Mouse (Mus musculus) common myeloid progenitor, adult 5-6 weeks (primary cell): ENCODE measurements around the gene Mov10. TPM values are rescaled to one million over a fixed set of nuclear protein-coding genes. Genes with fewer than 3 reads are reported as not detected.

Source experiments
- total RNA-seq: library from RNA; stranded (forward); fragments of 200-1000, 187-1606 nt; gene quantifications from 2 replicates; pipeline ENCODE4 v1.2.3, GENCODE M21; 2017

Mov10 gene
- total RNA-seq, 1 experiment from 2014 or later: 8.6 TPM

Other genes with a start within 250 kb of the Mov10 start
- gene Slc16a1, start 179.9 kb downstream of the Mov10 start, total RNA-seq: 82.4 and 85.1 TPM in 2 replicates
- 0.78 TPM in 1 of 2 replicates, not detected in the other for gene Ppm1j, start 37.5 kb downstream of the Mov10 start, total RNA-seq
- gene Fam19a3, start 36.7 kb downstream of the Mov10 start, total RNA-seq: not detected in 2 replicates
- gene Rhoc, start 30.2 kb downstream of the Mov10 start, total RNA-seq: 2.4 TPM in 1 of 2 replicates, not detected in the other
- 21.7 and 25.1 TPM in 2 replicates for gene St7l, start 45.4 kb upstream of the Mov10 start, total RNA-seq
- 193 and 203 TPM in 2 replicates for gene Capza1, start 45.9 kb upstream of the Mov10 start, total RNA-seq
- gene Wnt2b, start 143.4 kb upstream of the Mov10 start, total RNA-seq: under 0.01 TPM in 1 of 2 replicates, not detected in the other
- under 0.01 and 0.10 TPM in 2 replicates for gene Cttnbp2nl, start 234.6 kb upstream of the Mov10 start, total RNA-seq
- gene 4930564D02Rik, start 248.3 kb upstream of the Mov10 start, total RNA-seq: not detected in 2 replicates